Mouse (Mus musculus) brain, embryonic 14.5 days (tissue): Measurements from ENCODE around the gene Pcf11.

ENCODE experiments used
- CTCF ChIP-seq: fragments of 200-500 bp; IDR thresholded peaks from 2 replicates; pipeline ENCODE4 v1.5.1; 2012; ENCODE audit warnings: inconsistent platforms, mild to moderate bottlenecking, moderate library complexity, borderline replicate concordance; ENCODE audit not compliant: insufficient read depth, insufficient read length; ENCODE audit errors: extremely low read depth
- POLR2A ChIP-seq: fragments of 200-500 bp; IDR thresholded peaks from 2 replicates; pipeline ENCODE4 v1.6.1; 2012; ENCODE audit warnings: mild to moderate bottlenecking, inconsistent platforms, borderline replicate concordance; ENCODE audit not compliant: poor library complexity, insufficient read depth, insufficient read length, severe bottlenecking; ENCODE audit errors: extremely low read depth

- TF ChIP-seq POLR2A (no peak), CTCF (no peak)
These were observed 45.3 kb upstream of the Pcf11 start for GRCm38 (mm10) chr7:92715055-92715454.
